Mouse (Mus musculus): ENCODE results near the gene Galnt7.

Galnt7 gene

GRCm38 (mm10) chr8:57638925-57639324 is 13.9 kb downstream of the Galnt7 start:
- TF ChIP-seq GATA4 (IDR thresholded peaks at IDR 0.05; ENCODE audit: insufficient replicate concordance, low read length) = no peak

DNA sequence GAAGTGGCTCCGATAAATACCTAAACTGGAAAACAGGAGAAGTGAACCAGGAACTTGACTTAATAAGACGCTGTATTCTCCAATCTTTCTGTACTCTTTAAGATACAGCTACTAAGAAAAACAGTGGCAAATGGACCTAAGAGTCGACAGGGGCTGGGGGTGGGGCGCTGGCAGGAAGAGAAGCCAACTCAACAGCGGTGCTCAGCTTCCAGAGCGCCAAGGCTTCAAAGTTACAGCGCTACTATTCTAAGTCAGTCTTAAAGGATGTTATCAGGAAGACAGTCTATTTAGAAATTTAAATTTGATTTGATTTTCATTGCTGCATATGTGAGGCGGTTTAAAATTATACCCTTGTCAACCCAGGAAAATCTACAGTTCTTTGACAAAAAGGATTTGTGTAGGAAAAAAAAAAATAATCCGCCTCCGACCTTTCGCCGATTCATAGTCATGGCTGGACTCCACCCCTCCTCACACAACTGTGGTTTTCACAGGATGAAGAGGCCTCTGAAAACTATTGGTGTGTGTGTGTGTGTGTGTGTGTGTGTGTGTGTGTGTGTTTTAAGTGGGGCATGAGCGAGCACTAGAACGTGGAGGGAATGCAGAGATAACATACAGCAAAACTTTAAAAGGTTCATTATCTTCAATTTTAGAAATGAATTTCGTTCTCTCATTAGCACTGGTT is 15.1 kb downstream of the Galnt7 start:
- no peak for TF ChIP-seq GATA4 (IDR thresholded peaks at IDR 0.05; ENCODE audit: insufficient replicate concordance, low read length)

GRCm38 (mm10) chr8:57636698-57637097 is 16.1 kb downstream of the Galnt7 start:
- TF ChIP-seq GATA4 (IDR thresholded peaks at IDR 0.05; ENCODE audit: insufficient replicate concordance, low read length) = no peak

GRCm38 (mm10) chr8:57636281-57636680 is 16.6 kb downstream of the Galnt7 start:
- TF ChIP-seq GATA4 (IDR thresholded peaks at IDR 0.05; ENCODE audit: insufficient replicate concordance, low read length) = no peak

- no peak for TF ChIP-seq GATA4 (IDR thresholded peaks at IDR 0.05; ENCODE audit: insufficient replicate concordance, low read length)
These were observed 21.1 kb downstream of the Galnt7 start for GRCm38 (mm10) chr8:57631780-57632179.

DNA sequence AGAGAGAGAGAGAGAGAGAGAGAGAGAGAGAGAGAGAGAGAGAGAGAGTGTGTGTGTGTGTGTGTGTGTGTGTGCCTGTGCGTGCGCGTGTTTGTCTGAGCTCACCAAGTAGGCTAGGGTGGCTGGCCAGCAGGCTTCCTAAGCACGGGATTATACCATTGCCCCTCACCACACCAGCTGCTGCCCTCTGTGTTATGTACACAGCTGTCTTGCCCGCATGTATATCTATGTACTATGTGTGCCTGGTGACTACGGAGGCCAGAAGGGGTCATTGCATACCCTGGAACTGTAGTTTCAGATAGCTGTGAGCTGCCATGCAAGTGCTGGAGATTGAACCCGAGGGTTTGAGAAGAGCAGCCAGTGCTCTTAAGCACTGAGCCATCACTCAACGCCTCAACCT is 22.7 kb downstream of the Galnt7 start:
- TF ChIP-seq GATA4 (IDR thresholded peaks at IDR 0.05; ENCODE audit: insufficient replicate concordance, low read length) = no peak

- no peak for TF ChIP-seq GATA4 (IDR thresholded peaks at IDR 0.05; ENCODE audit: insufficient replicate concordance, low read length)
These were observed 23.8 kb downstream of the Galnt7 start for GRCm38 (mm10) chr8:57628787-57629664.

DNA sequence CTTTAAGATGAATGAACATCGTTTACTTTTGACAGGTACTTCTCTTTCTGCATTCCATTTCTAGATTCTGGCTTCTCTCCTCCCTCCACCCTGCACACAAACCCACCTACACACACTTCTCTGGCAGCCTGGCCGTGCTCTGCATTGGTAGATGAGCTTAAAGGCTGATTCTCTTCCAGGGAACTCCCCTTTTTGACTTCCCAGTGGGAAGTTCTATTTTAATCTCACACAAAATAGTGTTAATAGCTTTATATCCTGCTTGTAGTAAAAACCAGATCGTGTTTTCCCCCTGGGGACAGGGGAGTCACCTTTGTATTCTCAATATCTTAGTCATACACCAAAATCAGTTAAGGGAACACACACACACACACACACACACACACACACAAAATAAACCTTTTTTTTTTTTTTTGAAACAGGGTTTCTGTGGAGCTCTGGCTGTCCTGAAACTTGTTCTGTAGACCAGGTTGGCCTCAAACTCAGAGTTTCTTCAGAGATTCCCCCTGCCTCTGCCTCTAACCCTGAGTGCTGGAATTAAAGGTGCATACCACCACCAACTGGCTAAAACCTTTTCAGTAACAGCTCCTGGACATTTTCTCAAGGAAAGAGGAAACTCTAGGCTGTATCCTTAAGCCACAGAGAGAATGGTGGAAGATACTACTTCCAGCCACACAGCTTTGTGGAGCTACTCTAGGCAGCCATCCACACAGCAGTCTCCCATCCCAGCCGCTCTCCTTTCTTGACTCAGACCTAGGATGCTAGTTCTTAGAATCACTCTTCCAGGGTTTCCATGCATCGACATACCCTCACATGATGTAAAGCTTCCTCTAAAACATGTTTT is 24.7 kb downstream of the Galnt7 start:
- no peak for TF ChIP-seq GATA4 (IDR thresholded peaks at IDR 0.05; ENCODE audit: insufficient replicate concordance, low read length)

GRCm38 (mm10) chr8:57623955-57624354 is 28.9 kb downstream of the Galnt7 start:
- no peak for TF ChIP-seq GATA4 (IDR thresholded peaks at IDR 0.05; ENCODE audit: insufficient replicate concordance, low read length)

- TF ChIP-seq GATA4 (IDR thresholded peaks at IDR 0.05; ENCODE audit: insufficient replicate concordance, low read length) = no peak
These were observed 29.8 kb downstream of the Galnt7 start for GRCm38 (mm10) chr8:57623051-57623450.

GRCm38 (mm10) chr8:57616965-57617364 is 35.9 kb downstream of the Galnt7 start:
- no peak for TF ChIP-seq GATA4 (IDR thresholded peaks at IDR 0.05; ENCODE audit: insufficient replicate concordance, low read length)

GRCm38 (mm10) chr8:57615016-57615657 is 37.7 kb downstream of the Galnt7 start:
- no peak for TF ChIP-seq GATA4 (IDR thresholded peaks at IDR 0.05; ENCODE audit: insufficient replicate concordance, low read length)

GRCm38 (mm10) chr8:57611419-57611977 is 41.3 kb downstream of the Galnt7 start:
- TF ChIP-seq GATA4 (IDR thresholded peaks at IDR 0.05; ENCODE audit: insufficient replicate concordance, low read length) = no peak

DNA sequence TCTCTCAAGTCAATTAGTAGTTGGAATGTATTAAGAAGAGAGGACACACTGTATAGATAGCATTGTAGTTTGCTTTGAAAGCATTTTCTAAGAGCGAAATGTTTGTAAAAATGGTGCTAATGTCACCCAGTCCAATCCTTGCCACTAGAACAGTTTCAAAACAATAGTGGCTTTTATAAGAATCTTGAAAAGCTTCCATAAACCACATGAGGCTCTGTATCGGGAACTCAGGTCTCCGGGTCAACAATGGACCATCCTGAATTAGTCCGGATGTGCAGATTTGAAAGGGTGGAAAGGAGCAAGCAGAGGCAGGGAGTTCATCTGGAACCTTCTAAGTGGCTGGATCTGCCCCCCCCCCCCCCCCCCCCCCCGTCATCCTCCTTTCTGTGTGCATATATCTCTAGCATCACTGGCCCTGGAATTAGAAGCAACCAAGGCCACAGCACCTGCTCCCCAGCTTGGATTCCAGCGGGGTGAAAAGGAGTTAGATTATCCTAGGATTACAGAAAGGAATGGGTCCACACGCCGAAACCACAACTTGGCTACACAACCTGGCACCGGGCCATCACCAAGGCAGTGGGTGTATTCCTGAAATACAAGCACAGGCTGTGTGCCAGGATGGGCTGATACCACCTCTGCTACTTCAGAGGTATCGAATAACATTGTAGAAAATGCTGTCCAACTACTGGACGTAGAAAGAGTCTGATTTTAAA is 42.0 kb downstream of the Galnt7 start:
- TF ChIP-seq GATA4 (IDR thresholded peaks at IDR 0.05; ENCODE audit: insufficient replicate concordance, low read length) = no peak
